Mouse (Mus musculus) E14TG2a.4 (cell line): ENCODE measurements at regions not wholly inside any gene's neighbourhood (a gene's known extent, or its start where the extent isn't known, plus 50 kb on each side); places are given as distances from the start of the nearest gene placed in this dataset.

Experiments used
- CTCF ChIP-seq: conservative IDR thresholded peaks from 2 replicates; pipeline ENCODE4 v1.5.1; 2014; ENCODE audit warnings: low read length
- POU5F1 ChIP-seq: IDR thresholded peaks from 2 replicates; pipeline ENCODE4 v1.6.1; 2014; ENCODE audit warnings: low read length, borderline replicate concordance

DNA sequence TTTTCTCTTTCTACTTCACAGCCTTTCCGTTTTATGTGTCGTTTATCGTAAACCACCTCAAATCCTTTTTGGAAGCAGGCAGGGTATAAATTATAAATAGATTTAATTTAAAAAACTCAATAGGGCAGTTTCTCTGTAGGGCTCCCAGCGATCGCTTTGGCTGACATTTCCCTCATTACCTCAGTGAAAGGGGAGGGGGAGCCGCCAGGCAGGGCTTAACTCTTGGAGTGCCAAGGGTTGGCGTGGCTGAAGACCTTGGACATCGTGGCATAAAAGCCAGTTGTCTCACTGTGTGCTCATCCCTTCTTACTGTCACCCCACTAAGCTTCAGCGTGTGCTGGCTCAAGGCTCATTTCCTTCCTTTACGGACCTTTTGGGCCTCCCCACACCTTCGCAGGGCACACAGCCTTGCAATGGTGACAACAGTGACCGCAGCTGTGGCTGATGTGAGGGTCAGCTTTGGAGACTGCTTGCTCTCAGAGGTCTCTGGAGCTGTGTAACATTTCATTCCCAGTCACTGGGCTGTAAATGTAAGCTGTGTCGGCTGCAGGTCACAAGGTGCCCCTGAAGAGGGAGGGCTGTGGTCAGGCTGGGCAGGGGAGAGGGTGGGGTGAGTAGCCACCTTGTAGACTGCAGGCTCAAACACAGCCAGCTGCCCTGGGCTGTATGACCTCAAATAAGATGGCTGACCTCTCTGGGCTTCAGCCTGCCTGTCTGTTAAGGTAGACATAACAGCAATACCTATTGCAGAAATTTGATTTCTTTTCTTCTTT lies 81.6 kb upstream of the Stx16 start:
- TF ChIP-seq CTCF (no peak), POU5F1 (no peak)
